Mouse (Mus musculus) kidney, adult 2 months (tissue): Measurements from ENCODE around the gene Pgpep1l. TPM values are rescaled to one million over a fixed set of nuclear protein-coding genes. Genes with fewer than 3 reads are reported as not detected.
A peak's percentile ranks its signal among the peaks of the same experiment; 100 is the strongest.

ENCODE experiments used
- DNase-seq: peaks from one replicate; pipeline ENCODE4 v3.0.0; 2021
- H3K27ac ChIP-seq: fragments of 200-500 bp; 2 replicates; pipeline ENCODE4 v1.5.1; 2012; ENCODE audit warnings: low read depth, low read length, control low read depth, inconsistent platforms; ENCODE audit not compliant: insufficient read depth
- H3K27me3 ChIP-seq: fragments of 200-500 bp; replicated peaks from 2 replicates; pipeline ENCODE4 v1.6.1; 2012; ENCODE audit warnings: mild to moderate bottlenecking, moderate library complexity, low read length, inconsistent platforms; ENCODE audit not compliant: control insufficient read depth, insufficient read depth
- H3K36me3 ChIP-seq: fragments of 200-500 bp; 2 replicates; pipeline ENCODE4 v1.6.1; 2012; ENCODE audit warnings: mild to moderate bottlenecking, moderate library complexity, low read length, inconsistent platforms; ENCODE audit not compliant: control insufficient read depth, insufficient read depth
- H3K4me1 ChIP-seq: fragments of 200-500 bp; 2 replicates; pipeline ENCODE4 v1.6.1; 2011; ENCODE audit warnings: low read length; ENCODE audit not compliant: control insufficient read depth, insufficient read depth
- H3K4me3 ChIP-seq: fragments of 200-500 bp; 2 replicates; pipeline ENCODE4 v1.5.1; 2011; ENCODE audit warnings: mild to moderate bottlenecking, low read depth, low read length, control low read depth; ENCODE audit not compliant: insufficient read depth
- CTCF ChIP-seq: fragments of 200-500 bp; conservative IDR thresholded peaks from 2 replicates; pipeline ENCODE4 v1.5.1; 2011; ENCODE audit warnings: low read depth, mild to moderate bottlenecking, control low read depth, low read length, moderate library complexity, mixed read lengths; ENCODE audit not compliant: insufficient read depth, insufficient read length
- POLR2A ChIP-seq: fragments of 200-500 bp; IDR thresholded peaks from one replicate; pipeline ENCODE4 v1.6.1; 2011; ENCODE audit warnings: low read depth, low read length, control low read depth
- WGBS: fragments of 180-500 bp; shearing (Covaris S2); methylation state at CpG from one replicate; pipeline ENCODE4 v1.1.7; 2018; 5-methylcytosine and 5-hydroxymethylcytosine counted together
- polyA plus RNA-seq: library from polyadenylated mRNA; depleted of rRNA; stranded (reverse); fragments of >200 nt; gene quantifications from 2 replicates; pipeline ENCODE4 v1.2.3, GENCODE M21; 2012

The Pgpep1l gene
- polyA plus RNA-seq, 1 experiment: 1.1 TPM

- no peak for TF ChIP-seq POLR2A
- DNase-seq: no peak
- Histone ChIP-seq H3K27ac (no peak overlapping the region), H3K4me1 (peaks cover 3% of the 10 kb centered on the region; the same call in 1 of the 2 replicates), H3K4me3 (no peak overlapping the region), H3K36me3 (no peaks in the 10 kb centered on the region), H3K27me3 (no peaks in the 10 kb centered on the region)
- 95% methylated on average over 6 of the region's 6 CpGs for WGBS
Measured at GRCm38 (mm10) chr7:68271816-68272215, 7.8 kb upstream of the Pgpep1l start.

- DNase-seq: no peak
- 56% methylated on average over 4 of the region's 4 CpGs for WGBS
- H3K4me3 ChIP-seq: no peak overlapping the region
- no peaks in the 10 kb centered on the region for H3K36me3 ChIP-seq
- H3K27ac ChIP-seq: no peak overlapping the region
- peaks cover 2% of the 10 kb centered on the region; the same call in 1 of the 2 replicates for H3K4me1 ChIP-seq
- no peak for TF ChIP-seq CTCF
- no peak for TF ChIP-seq POLR2A
- no peaks in the 10 kb centered on the region for H3K27me3 ChIP-seq
Measured at GRCm38 (mm10) chr7:68270551-68270950, 6.5 kb upstream of the Pgpep1l start.

GRCm38 (mm10) chr7:68266691-68267090 lies 2.7 kb upstream of the Pgpep1l start:
- Histone ChIP-seq H3K4me1 (peaks cover 4% of the 10 kb centered on the region; the same call in 1 of the 2 replicates), H3K36me3 (no peaks in the 10 kb centered on the region), H3K27me3 (no peaks in the 10 kb centered on the region), H3K4me3 (no peak overlapping the region), H3K27ac (no peak overlapping the region)
- 16% methylated on average over 6 of the region's 6 CpGs for WGBS
- DNase-seq: peak; percentile 30
- TF ChIP-seq POLR2A (no peak), CTCF (no peak)

GRCm38 (mm10) chr7:68265391-68265790 lies 1.4 kb upstream of the Pgpep1l start:
- Histone ChIP-seq H3K36me3 (no peaks in the 10 kb centered on the region), H3K27me3 (no peaks in the 10 kb centered on the region), H3K27ac (no peak overlapping the region), H3K4me3 (no peak overlapping the region), H3K4me1 (peaks cover 4% of the 10 kb centered on the region; the same call in 1 of the 2 replicates)
- DNase-seq: no peak
- WGBS: 59% methylated on average over 7 of the region's 7 CpGs
- no peak for TF ChIP-seq POLR2A
- no peak for TF ChIP-seq CTCF

- TF ChIP-seq CTCF: no peak
- TF ChIP-seq POLR2A: no peak
- peak overlapping the region; percentile 30; the same call in 1 of the 2 replicates for H3K4me3 ChIP-seq
- DNase-seq: peak; percentile 63
- 8% methylated on average over 14 of the region's 14 CpGs for WGBS
- no peaks in the 10 kb centered on the region for H3K36me3 ChIP-seq
- no peak overlapping the region; the same call in 1 of the 2 replicates for H3K27ac ChIP-seq
- no peaks in the 10 kb centered on the region for H3K27me3 ChIP-seq
- H3K4me1 ChIP-seq: peaks cover 4% of the 10 kb centered on the region; the same call in 1 of the 2 replicates
Measured at GRCm38 (mm10) chr7:68264531-68264930, 498 bp upstream of the Pgpep1l start.

- TF ChIP-seq POLR2A: no peak
- no peak for TF ChIP-seq CTCF
- 48% methylated on average over 8 of the region's 8 CpGs for WGBS
- Histone ChIP-seq H3K36me3 (no peaks in the 10 kb centered on the region), H3K4me1 (peaks cover 4% of the 10 kb centered on the region; the same call in 1 of the 2 replicates), H3K27me3 (no peaks in the 10 kb centered on the region), H3K27ac (peak overlapping the region; percentile 18; the same call in 1 of the 2 replicates), H3K4me3 (peak overlapping the region; percentile 30)
- DNase-seq: no peak
Measured at GRCm38 (mm10) chr7:68263346-68264027, 546 bp downstream of the Pgpep1l start.

GRCm38 (mm10) chr7:68262612-68263200 lies 1.3 kb downstream of the Pgpep1l start:
- no peak overlapping the region for H3K4me3 ChIP-seq
- DNase-seq: no peak
- H3K4me1 ChIP-seq: peaks cover 4% of the 10 kb centered on the region; the same call in 1 of the 2 replicates
- 55% methylated on average over 8 of the region's 8 CpGs for WGBS
- H3K27ac ChIP-seq: no peak overlapping the region
- TF ChIP-seq POLR2A: no peak
- no peak for TF ChIP-seq CTCF
- H3K36me3 ChIP-seq: no peaks in the 10 kb centered on the region
- no peaks in the 10 kb centered on the region for H3K27me3 ChIP-seq
